Mouse (Mus musculus): ENCODE measurements around the gene Usp29. TPM values are rescaled to one million over a fixed set of nuclear protein-coding genes. Genes with fewer than 3 reads are reported as not detected.

Gene Usp29
- total RNA-seq, 2 experiments from 2014 or later = 38.7 to 47.2 TPM

GRCm38 (mm10) chr7:6793240-6793639 is 62.9 kb downstream of the Usp29 start:
- no peak for TF ChIP-seq CTCF (IDR thresholded peaks at IDR 0.05)
- no peak for DNase-seq (ENCODE audit: extremely low spot score in 1 of 2, low spot score in 2 of 2)
- Histone ChIP-seq H3K4me3 (no peak overlapping the region), H3K27ac (no peak overlapping the region)
- intact Hi-C loops (cut with DNase I) = no loop called here

DNA sequence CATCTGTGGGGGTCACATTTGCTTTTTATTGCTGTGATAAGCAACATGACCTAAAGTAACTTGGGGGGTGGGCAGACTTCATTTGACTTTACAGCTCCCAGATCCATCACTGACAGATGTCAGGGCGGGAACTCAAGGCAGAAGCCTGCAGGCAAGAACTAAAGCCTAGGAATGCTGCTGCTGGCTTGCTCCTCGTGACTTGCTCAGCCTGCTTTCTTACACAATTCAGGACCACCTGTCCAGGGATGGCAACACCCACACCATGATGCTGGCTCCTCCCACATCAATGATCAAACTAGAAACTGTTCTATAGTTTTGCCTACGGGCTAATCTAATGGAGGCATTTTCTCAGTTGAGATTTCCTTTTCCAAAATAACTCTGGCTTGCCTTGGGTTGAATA is 63.4 kb downstream of the Usp29 start:
- TF ChIP-seq CTCF (IDR thresholded peaks at IDR 0.05) = no peak
- no peak for DNase-seq (ENCODE audit: extremely low spot score in 1 of 2, low spot score in 2 of 2)
- Histone ChIP-seq H3K27ac (no peak overlapping the region), H3K4me3 (no peak overlapping the region)
- intact Hi-C loops (cut with DNase I) = no loop called here

DNA sequence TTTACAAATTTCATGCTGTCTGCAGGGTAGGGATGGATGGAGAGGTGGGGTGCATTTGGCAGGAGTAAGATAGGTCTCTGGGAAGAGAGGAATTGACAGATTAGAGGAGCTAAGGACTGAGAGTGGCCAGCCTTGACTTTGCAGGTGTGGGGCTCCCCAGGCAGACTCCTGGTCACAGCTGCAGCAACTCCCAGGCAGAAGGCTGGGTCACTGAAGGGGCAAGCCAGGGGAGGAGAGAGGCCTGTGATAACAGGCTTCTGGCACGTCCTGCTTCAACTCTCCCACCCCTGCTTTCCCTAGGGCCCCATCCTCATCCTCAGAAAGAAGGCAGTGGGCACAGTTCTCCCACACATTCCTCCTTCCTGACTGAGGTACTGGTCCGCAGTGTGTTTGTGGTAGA is 67.0 kb downstream of the Usp29 start:
- Histone ChIP-seq H3K27ac (no peak overlapping the region), H3K4me3 (no peak overlapping the region)
- DNase-seq (ENCODE audit: extremely low spot score in 1 of 2, low spot score in 2 of 2) = no peak
- intact Hi-C loops (cut with DNase I) = no loop called here
- no peak for TF ChIP-seq CTCF (IDR thresholded peaks at IDR 0.05)

DNA sequence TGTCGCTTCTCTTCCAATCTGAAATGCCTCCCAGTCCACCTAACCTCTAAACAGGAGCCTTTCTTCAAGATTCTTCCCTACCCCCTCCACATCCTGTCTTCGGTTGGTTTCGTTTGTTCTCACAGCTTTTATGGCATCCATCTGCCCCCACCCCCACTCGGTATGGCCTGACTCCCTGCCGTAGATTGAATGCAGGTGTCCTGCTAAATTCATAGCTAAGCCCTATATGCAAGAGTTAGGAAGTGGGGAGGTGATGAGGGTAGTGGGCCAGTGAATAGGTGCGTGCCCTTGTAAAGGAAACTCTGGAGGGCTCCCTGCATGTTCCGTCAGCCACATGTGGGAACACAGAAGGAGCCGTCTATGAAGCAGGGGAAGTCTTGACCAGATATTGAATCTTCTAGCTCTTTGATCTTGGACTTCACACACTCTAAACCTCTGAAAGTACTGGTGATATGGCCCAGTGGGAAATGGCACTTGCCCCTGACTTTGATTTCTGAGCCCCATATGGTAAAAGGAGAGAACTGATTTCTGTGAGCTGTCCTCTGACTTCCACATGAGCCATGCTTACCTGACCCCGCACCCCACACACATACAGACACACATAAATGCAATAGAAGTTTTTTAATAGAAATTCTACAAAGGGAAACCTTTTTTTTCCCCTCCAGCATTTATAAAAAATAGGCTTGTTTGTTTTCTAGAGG is 68.9 kb downstream of the Usp29 start:
- no peak overlapping the region for H3K27ac ChIP-seq
- no peak for DNase-seq (ENCODE audit: extremely low spot score in 1 of 2, low spot score in 2 of 2)
- no peak overlapping the region for H3K4me3 ChIP-seq
- intact Hi-C loops (cut with DNase I) = no loop called here
- TF ChIP-seq CTCF (IDR thresholded peaks at IDR 0.05) = no peak

DNA sequence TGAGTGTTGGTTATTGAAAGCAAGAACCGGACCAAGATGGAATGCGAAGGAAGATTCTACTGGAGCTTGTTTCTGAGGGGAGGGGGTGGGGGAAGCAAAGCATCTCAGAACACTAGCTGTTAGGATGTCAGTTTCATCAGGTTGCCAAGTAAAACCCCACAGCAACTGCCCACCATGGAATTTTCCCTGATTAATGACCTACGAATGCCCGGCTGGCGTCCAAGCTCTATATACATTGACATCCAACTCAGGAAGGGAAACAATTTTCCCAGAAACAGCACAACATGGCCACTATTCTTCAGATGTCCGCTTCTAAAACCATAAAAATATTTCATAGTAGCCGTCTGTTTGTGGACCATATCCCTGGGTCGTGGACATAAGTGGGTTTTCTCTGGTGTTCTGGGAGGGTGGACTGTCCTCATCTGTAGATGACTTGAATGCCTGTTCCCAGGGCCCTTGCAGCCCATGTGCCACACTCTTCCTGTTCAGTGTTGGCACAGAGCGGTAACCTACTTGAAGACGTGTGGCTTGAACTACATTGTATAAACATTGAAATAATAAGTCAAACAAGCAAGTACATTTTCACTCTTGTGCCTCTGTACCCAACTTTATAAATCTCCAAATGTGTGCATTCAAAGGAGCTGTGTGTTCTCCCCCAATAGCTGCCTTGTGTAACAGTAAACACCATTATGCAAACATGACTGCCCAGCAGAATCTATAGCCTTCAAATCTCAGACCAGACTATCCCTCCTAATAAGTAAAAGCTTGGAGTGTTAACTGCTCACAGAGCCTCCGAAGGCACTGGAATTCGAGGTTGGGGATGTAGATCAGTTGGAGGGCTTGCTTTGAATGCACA is 70.4 kb downstream of the Usp29 start:
- DNase-seq (ENCODE audit: extremely low spot score in 1 of 2, low spot score in 2 of 2) = no peak
- intact Hi-C loops (cut with DNase I) = no loop called here
- Histone ChIP-seq H3K27ac (no peak overlapping the region), H3K4me3 (no peak overlapping the region)
- no peak for TF ChIP-seq CTCF (IDR thresholded peaks at IDR 0.05)

GRCm38 (mm10) chr7:6801642-6802041 is 71.3 kb downstream of the Usp29 start:
- intact Hi-C loops (cut with DNase I) = no loop called here
- Histone ChIP-seq H3K4me3 (no peak overlapping the region), H3K27ac (no peak overlapping the region)
- TF ChIP-seq CTCF (IDR thresholded peaks at IDR 0.05) = no peak
- no peak for DNase-seq (ENCODE audit: extremely low spot score in 1 of 2, low spot score in 2 of 2)

DNA sequence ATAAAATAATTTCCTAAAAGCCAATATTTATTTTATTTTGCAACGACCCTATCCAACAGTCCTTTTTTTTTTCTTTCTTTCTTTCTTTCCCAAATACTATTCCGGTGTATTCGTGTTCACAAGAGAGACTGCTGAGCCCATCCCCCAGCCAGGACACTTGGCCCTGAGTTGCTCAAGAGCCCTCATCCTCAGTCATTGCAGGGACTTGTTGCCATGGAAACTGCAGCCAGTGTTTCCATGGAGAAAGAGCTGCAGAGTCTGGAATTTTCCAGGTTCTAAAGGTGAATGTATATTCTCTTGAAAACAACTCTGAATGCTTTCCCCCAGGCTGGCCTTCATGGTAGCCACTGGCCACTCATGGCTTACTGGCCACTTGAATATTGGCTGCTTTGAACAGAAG is 80.2 kb downstream of the Usp29 start:
- no peak for TF ChIP-seq CTCF (IDR thresholded peaks at IDR 0.05)
- H3K27ac ChIP-seq = peak overlapping the region; percentile 21; the same call in 1 of the 2 replicates
- no peak overlapping the region for H3K4me3 ChIP-seq
- intact Hi-C loops (cut with DNase I) = no loop called here
- peak; percentile 33 to 57 for DNase-seq (ENCODE audit: extremely low spot score in 1 of 2, low spot score in 2 of 2)

DNA sequence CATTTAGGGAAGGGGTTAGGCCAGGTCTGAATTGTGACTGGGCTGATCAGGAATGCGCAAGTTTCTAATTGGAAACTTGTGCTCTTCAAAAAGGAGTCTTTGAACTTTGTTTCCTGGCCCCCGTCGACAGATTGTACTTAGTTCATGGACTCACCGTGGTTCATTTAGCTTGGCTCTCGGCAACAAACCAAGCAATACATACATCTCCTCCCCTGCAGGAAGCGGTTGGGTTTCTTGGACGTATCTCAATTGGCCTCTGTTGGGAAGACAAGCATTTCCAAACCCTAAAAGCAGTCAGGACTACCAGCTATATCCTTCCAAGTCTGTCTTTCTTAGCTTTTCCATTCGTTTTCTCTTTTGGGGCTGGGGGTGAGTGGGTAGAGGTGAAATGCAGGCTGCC is 84.6 kb downstream of the Usp29 start:
- no peak for TF ChIP-seq CTCF (IDR thresholded peaks at IDR 0.05)
- no peak for DNase-seq (ENCODE audit: extremely low spot score in 1 of 2, low spot score in 2 of 2)
- intact Hi-C loops (cut with DNase I) = no loop called here
- H3K4me3 ChIP-seq = no peak overlapping the region
- H3K27ac ChIP-seq = no peak overlapping the region

- intact Hi-C loops (cut with DNase I) = no loop called here
- no peak for TF ChIP-seq CTCF (IDR thresholded peaks at IDR 0.05)
- Histone ChIP-seq H3K4me3 (no peak overlapping the region), H3K27ac (no peak overlapping the region)
- DNase-seq (ENCODE audit: extremely low spot score in 1 of 2, low spot score in 2 of 2) = no peak
Measured at GRCm38 (mm10) chr7:6816706-6817376, 86.5 kb downstream of the Usp29 start.

GRCm38 (mm10) chr7:6820296-6820695 is 89.9 kb downstream of the Usp29 start:
- H3K27ac ChIP-seq = no peak overlapping the region
- H3K4me3 ChIP-seq = no peak overlapping the region
- no peak for DNase-seq (ENCODE audit: extremely low spot score in 1 of 2, low spot score in 2 of 2)
- no peak for TF ChIP-seq CTCF (IDR thresholded peaks at IDR 0.05)
- intact Hi-C loops (cut with DNase I) = no loop called here

DNA sequence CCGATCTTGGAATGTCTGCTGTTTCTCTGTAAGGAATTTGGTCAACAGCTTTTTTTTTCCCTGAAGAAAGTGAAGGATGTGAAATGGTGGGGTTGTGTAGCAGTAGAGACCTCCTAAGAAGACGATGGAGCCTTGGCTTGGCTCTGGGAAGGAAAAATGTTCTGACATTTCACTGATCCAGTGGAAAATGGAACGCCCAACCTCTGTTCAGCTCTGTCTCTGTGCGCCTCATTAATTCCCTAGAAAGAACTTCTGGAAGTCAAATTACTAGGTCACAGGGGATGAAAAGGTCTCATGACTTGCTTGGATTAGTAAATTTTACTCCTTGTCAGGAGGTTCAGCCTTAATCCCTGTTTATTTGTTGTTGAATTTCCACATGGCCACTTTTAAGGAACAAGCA is 92.3 kb downstream of the Usp29 start:
- no peak for TF ChIP-seq CTCF (IDR thresholded peaks at IDR 0.05)
- DNase-seq (ENCODE audit: extremely low spot score in 1 of 2, low spot score in 2 of 2) = no peak
- Histone ChIP-seq H3K27ac (no peak overlapping the region), H3K4me3 (no peak overlapping the region)
- intact Hi-C loops (cut with DNase I) = no loop called here

DNA sequence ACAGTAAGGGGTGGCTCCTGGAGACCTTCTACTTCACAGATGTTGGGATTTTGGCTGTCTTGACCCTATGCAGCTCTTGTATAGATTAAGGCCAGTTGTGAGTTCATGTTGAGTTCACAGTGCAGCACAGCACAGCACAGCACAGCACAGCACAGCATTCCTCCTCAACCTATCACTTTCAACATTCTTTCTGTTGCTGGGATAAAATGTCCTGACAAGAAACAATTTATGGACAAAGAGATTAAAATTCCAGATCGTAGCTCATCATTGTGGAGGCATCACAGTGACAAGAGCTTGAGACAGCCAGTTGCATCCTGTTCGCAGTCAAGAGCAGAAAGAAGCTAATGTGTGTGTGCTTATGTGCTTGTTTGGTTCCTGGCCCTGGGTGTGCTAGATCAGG is 93.3 kb downstream of the Usp29 start:
- DNase-seq (ENCODE audit: extremely low spot score in 1 of 2, low spot score in 2 of 2) = no peak
- intact Hi-C loops (cut with DNase I) = no loop called here
- H3K4me3 ChIP-seq = no peak overlapping the region
- H3K27ac ChIP-seq = no peak overlapping the region
- no peak for TF ChIP-seq CTCF (IDR thresholded peaks at IDR 0.05)
